Mouse (Mus musculus): ENCODE measurements around the gene Aspa. TPM values are rescaled to one million over a fixed set of nuclear protein-coding genes. Genes with fewer than 3 reads are reported as not detected.

Aspa gene
- polyA plus RNA-seq, 1 experiment: 0.60 TPM

GRCm38 (mm10) chr11:73289621-73290020 is 39.8 kb downstream of the Aspa start:
- Histone ChIP-seq H3K4me3 (ENCODE audit: insufficient read depth, poor library complexity, severe bottlenecking) (no peak overlapping the region), H3K36me3 (ENCODE audit: control insufficient read depth, insufficient read depth) (no peaks in the 10 kb centered on the region), H3K79me3 (ENCODE audit: low read depth) (no peaks in the 10 kb centered on the region), H3ac (ENCODE audit: control insufficient read depth, insufficient read length, low read depth) (no peak overlapping the region), H3K79me2 (ENCODE audit: control insufficient read depth, insufficient read depth) (no peaks in the 10 kb centered on the region), H3K27me3 (ENCODE audit: control insufficient read depth, insufficient read depth, insufficient read length) (no peaks in the 10 kb centered on the region)
- TF ChIP-seq MYOG (IDR thresholded peaks at IDR 0.05; ENCODE audit: control insufficient read depth, extremely low read depth, insufficient read length): no peak
- TF ChIP-seq MYOD1 (IDR thresholded peaks at IDR 0.05; ENCODE audit: control insufficient read depth, insufficient read length, low read depth): no peak

GRCm38 (mm10) chr11:73284351-73284750 is 45.0 kb downstream of the Aspa start:
- no peak for TF ChIP-seq MYOG (IDR thresholded peaks at IDR 0.05; ENCODE audit: control insufficient read depth, extremely low read depth, insufficient read length)
- TF ChIP-seq CEBPB (IDR thresholded peaks at IDR 0.05; ENCODE audit: low read depth): peak; percentile 79
- Histone ChIP-seq H3K4me3 (ENCODE audit: insufficient read depth, poor library complexity, severe bottlenecking) (no peak overlapping the region), H3K27me3 (ENCODE audit: control insufficient read depth, insufficient read depth, insufficient read length) (no peaks in the 10 kb centered on the region), H3K79me2 (ENCODE audit: control insufficient read depth, insufficient read depth) (no peaks in the 10 kb centered on the region), H3K36me3 (ENCODE audit: control insufficient read depth, insufficient read depth) (no peaks in the 10 kb centered on the region), H3ac (ENCODE audit: control insufficient read depth, insufficient read length, low read depth) (no peak overlapping the region), H3K79me3 (ENCODE audit: low read depth) (no peaks in the 10 kb centered on the region)

GRCm38 (mm10) chr11:73283926-73284325 is 45.5 kb downstream of the Aspa start:
- peak; percentile 71 for TF ChIP-seq CEBPB (IDR thresholded peaks at IDR 0.05; ENCODE audit: low read depth)
- no peak for TF ChIP-seq MYOD1 (IDR thresholded peaks at IDR 0.05; ENCODE audit: control insufficient read depth, insufficient read length, low read depth)
- Histone ChIP-seq H3K79me2 (ENCODE audit: control insufficient read depth, insufficient read depth) (no peaks in the 10 kb centered on the region), H3ac (ENCODE audit: control insufficient read depth, insufficient read length, low read depth) (no peak overlapping the region), H3K27me3 (ENCODE audit: control insufficient read depth, insufficient read depth, insufficient read length) (no peaks in the 10 kb centered on the region), H3K79me3 (ENCODE audit: low read depth) (no peaks in the 10 kb centered on the region), H3K4me3 (ENCODE audit: insufficient read depth, poor library complexity, severe bottlenecking) (no peak overlapping the region), H3K36me3 (ENCODE audit: control insufficient read depth, insufficient read depth) (no peaks in the 10 kb centered on the region)

- Histone ChIP-seq H3K79me3 (ENCODE audit: low read depth) (no peaks in the 10 kb centered on the region), H3K36me3 (ENCODE audit: control insufficient read depth, insufficient read depth) (no peaks in the 10 kb centered on the region), H3K4me3 (ENCODE audit: insufficient read depth, poor library complexity, severe bottlenecking) (no peak overlapping the region), H3K27me3 (ENCODE audit: control insufficient read depth, insufficient read depth, insufficient read length) (no peaks in the 10 kb centered on the region), H3ac (ENCODE audit: control insufficient read depth, insufficient read length, low read depth) (no peak overlapping the region), H3K79me2 (ENCODE audit: control insufficient read depth, insufficient read depth) (no peaks in the 10 kb centered on the region)
- TF ChIP-seq MYOG (IDR thresholded peaks at IDR 0.05; ENCODE audit: control insufficient read depth, extremely low read depth, insufficient read length): no peak
- no peak for TF ChIP-seq MYOD1 (IDR thresholded peaks at IDR 0.05; ENCODE audit: control insufficient read depth, insufficient read length, low read depth)
- TF ChIP-seq FOSL1 (IDR thresholded peaks at IDR 0.05; ENCODE audit: insufficient read depth, low read length, poor library complexity, severe bottlenecking): no peak
- TF ChIP-seq USF1 (IDR thresholded peaks at IDR 0.05; ENCODE audit: low read depth): no peak
- TF ChIP-seq MAX (IDR thresholded peaks at IDR 0.05): no peak
- TF ChIP-seq CEBPB (IDR thresholded peaks at IDR 0.05; ENCODE audit: low read depth): no peak
- no peak for TF ChIP-seq CTCF (IDR thresholded peaks at IDR 0.05; ENCODE audit: control insufficient read depth, insufficient read depth, insufficient read length)
Measured at GRCm38 (mm10) chr11:73283369-73283768, 46.0 kb downstream of the Aspa start.

GRCm38 (mm10) chr11:73281528-73282027 is 47.8 kb downstream of the Aspa start:
- no peaks in the 10 kb centered on the region for H3K36me3 ChIP-seq (ENCODE audit: control insufficient read depth, insufficient read depth)
- no peak overlapping the region for H3ac ChIP-seq (ENCODE audit: control insufficient read depth, insufficient read length, low read depth)
- H3K79me3 ChIP-seq (ENCODE audit: low read depth): no peaks in the 10 kb centered on the region
- TF ChIP-seq MYOD1 (IDR thresholded peaks at IDR 0.05; ENCODE audit: control insufficient read depth, insufficient read length, low read depth) (no peak), CEBPB (IDR thresholded peaks at IDR 0.05; ENCODE audit: low read depth) (no peak), MYOG (IDR thresholded peaks at IDR 0.05; ENCODE audit: control insufficient read depth, extremely low read depth, insufficient read length) (no peak), FOSL1 (IDR thresholded peaks at IDR 0.05; ENCODE audit: insufficient read depth, low read length, poor library complexity, severe bottlenecking) (no peak), MAX (IDR thresholded peaks at IDR 0.05) (no peak), USF1 (IDR thresholded peaks at IDR 0.05; ENCODE audit: low read depth) (no peak), CTCF (IDR thresholded peaks at IDR 0.05; ENCODE audit: control insufficient read depth, insufficient read depth, insufficient read length) (no peak)
- H3K79me2 ChIP-seq (ENCODE audit: control insufficient read depth, insufficient read depth): no peaks in the 10 kb centered on the region
- no peaks in the 10 kb centered on the region for H3K27me3 ChIP-seq (ENCODE audit: control insufficient read depth, insufficient read depth, insufficient read length)
- H3K4me3 ChIP-seq (ENCODE audit: insufficient read depth, poor library complexity, severe bottlenecking): no peak overlapping the region

GRCm38 (mm10) chr11:73280710-73281109 is 48.7 kb downstream of the Aspa start:
- Histone ChIP-seq H3K79me3 (ENCODE audit: low read depth) (no peaks in the 10 kb centered on the region), H3ac (ENCODE audit: control insufficient read depth, insufficient read length, low read depth) (no peak overlapping the region), H3K79me2 (ENCODE audit: control insufficient read depth, insufficient read depth) (no peaks in the 10 kb centered on the region), H3K27me3 (ENCODE audit: control insufficient read depth, insufficient read depth, insufficient read length) (no peaks in the 10 kb centered on the region), H3K4me3 (ENCODE audit: insufficient read depth, poor library complexity, severe bottlenecking) (no peak overlapping the region), H3K36me3 (ENCODE audit: control insufficient read depth, insufficient read depth) (no peaks in the 10 kb centered on the region)
- TF ChIP-seq FOSL1 (IDR thresholded peaks at IDR 0.05; ENCODE audit: insufficient read depth, low read length, poor library complexity, severe bottlenecking): no peak
- TF ChIP-seq MYOD1 (IDR thresholded peaks at IDR 0.05; ENCODE audit: control insufficient read depth, insufficient read length, low read depth): no peak
- no peak for TF ChIP-seq CTCF (IDR thresholded peaks at IDR 0.05; ENCODE audit: control insufficient read depth, insufficient read depth, insufficient read length)
- no peak for TF ChIP-seq MAX (IDR thresholded peaks at IDR 0.05)
- no peak for TF ChIP-seq MYOG (IDR thresholded peaks at IDR 0.05; ENCODE audit: control insufficient read depth, extremely low read depth, insufficient read length)
- no peak for TF ChIP-seq USF1 (IDR thresholded peaks at IDR 0.05; ENCODE audit: low read depth)
- TF ChIP-seq CEBPB (IDR thresholded peaks at IDR 0.05; ENCODE audit: low read depth): no peak
